Comparison of ENCODE assay signal across 21 mouse cellular contexts in the genomic region with DNA sequence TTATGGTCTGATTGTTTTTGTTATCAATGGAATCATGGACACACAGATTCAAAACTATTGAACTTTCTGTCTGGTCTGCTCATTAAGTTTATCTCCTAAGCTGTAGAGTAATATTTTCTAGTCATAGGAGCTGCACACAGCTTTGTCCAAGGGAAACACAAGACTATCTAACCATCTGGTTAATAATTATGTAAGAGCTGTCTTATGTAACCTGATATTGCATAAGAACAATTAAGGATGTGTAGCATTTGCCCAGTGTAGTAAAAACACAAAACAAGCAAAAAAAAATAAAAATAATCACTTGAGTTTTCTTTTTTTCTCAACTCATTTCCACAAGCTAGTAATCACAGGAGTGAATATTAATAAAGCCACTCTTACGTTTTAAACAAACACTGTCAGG. TPM values are rescaled to one million over a fixed set of nuclear protein-coding genes. Genes with fewer than 3 reads are reported as not detected.
DNase-seq lines count a peak whose midpoint lies in the region; TF ChIP-seq lines count a peak whose summit lies in the region.
"Had no signal": no experiment of that assay in that cellular context is flagged by ENCODE, and none has a peak within 500 bp of the region (broad histone marks: within the 10 kb centered on the region; RNA-seq: fewer than 3 reads in every experiment).

No protein-coding gene starts in this region.

- no peak overlapping the region for H3K4me3 ChIP-seq in layer of hippocampus, adult 2 months
- H3K4me3 ChIP-seq: embryonic facial prominence, embryonic 10.5 days; embryonic facial prominence, embryonic 12.5 days; forebrain, embryonic 13.5 days; forebrain, embryonic 15.5 days had no signal

- peak; percentile 15 for DNase-seq in cerebellum, adult 9-10 months
- no peak for DNase-seq in cerebellum, postnatal 4 days (ENCODE audit: low spot score in 2 of 2)
- no peak for DNase-seq in layer of hippocampus, adult 2 months (ENCODE audit: low spot score in 2 of 2)
- DNase-seq in layer of hippocampus, postnatal 25 days (ENCODE audit: extremely low spot score in 1 of 2, low spot score in 1 of 2): no peak
- DNase-seq in adipocyte (ENCODE audit: low spot score): peak; percentile 58
- no peak for DNase-seq in adrenal gland, adult (ENCODE audit: inconsistent age in 2 of 2, low spot score in 1 of 2)
- DNase-seq: adrenal gland, adult 8-10 months; adrenal gland, postnatal 14 days; adrenal gland, postnatal 36 days; B cell, adult 2 months; cerebellum, adult 11-12 months; cerebellum, adult 2 months; cerebellum, adult 9-11 months; cerebellum, postnatal 14 days; cerebellum, postnatal 36 days; forebrain, postnatal 0 days had no signal

- no peak for TF ChIP-seq CTCF in layer of hippocampus, adult 2 months (conservative IDR thresholded peaks at IDR 0.05)

- H3K27ac ChIP-seq in layer of hippocampus, adult 2 months: peak overlapping the region; percentile 5; the same call in 1 of the 2 replicates
- H3K27ac ChIP-seq: embryonic facial prominence, embryonic 10.5 days; embryonic facial prominence, embryonic 12.5 days; forebrain, embryonic 13.5 days; forebrain, embryonic 15.5 days had no signal

RNA-seq across cellular contexts. Expression of a gene that starts 20.5 kb away (rescaled TPM):
- 100 to 1,000 TPM; 185 to 189 TPM for total RNA-seq in layer of hippocampus, adult 2 months (2021)
- 100 to 1,000 TPM; 209 to 212 TPM for total RNA-seq in layer of hippocampus, postnatal 25 days (2021)
- total RNA-seq: CH12.LX had no signal

Comparison
In these comparisons a context has a peak if more than half of its experiments do, and no peak if none do; other contexts are left out.
1. DNase-seq: peak in cerebellum, adult 9-10 months (single experiment) and adipocyte (single experiment); none in cerebellum, postnatal 4 days (0 of 2), layer of hippocampus, adult 2 months (0 of 2), layer of hippocampus, postnatal 25 days (0 of 2) and adrenal gland, adult (0 of 2).